Mouse (Mus musculus) kidney, adult 2 months (tissue): ENCODE measurements around the gene Camkk1.

ENCODE experiments used
- CTCF ChIP-seq: fragments of 200-500 bp; conservative IDR thresholded peaks from 2 replicates; pipeline ENCODE4 v1.5.1; 2011; ENCODE audit warnings: low read depth, mild to moderate bottlenecking, control low read depth, low read length, moderate library complexity, mixed read lengths; ENCODE audit not compliant: insufficient read depth, insufficient read length
- POLR2A ChIP-seq: fragments of 200-500 bp; IDR thresholded peaks from one replicate; pipeline ENCODE4 v1.6.1; 2011; ENCODE audit warnings: low read depth, low read length, control low read depth

- TF ChIP-seq CTCF (peak; percentile 60; the same call in 1 of the 2 replicates), POLR2A (no peak)
Measured at GRCm38 (mm10) chr11:72983283-72983682, 35.5 kb upstream of the Camkk1 start.
